Mouse (Mus musculus) midbrain, embryonic 11.5 days (tissue): ENCODE data around the gene Rcan2. TPM values are rescaled to one million over a fixed set of nuclear protein-coding genes. Genes with fewer than 3 reads are reported as not detected.

Source experiments
- ATAC-seq: fragments of 200-750 bp; cut with Nextera tagmentation; 2 replicates; pipeline ENCODE4 v1.8.0; 2017; ENCODE audit warnings: moderate TSS enrichment, moderate library complexity; ENCODE audit not compliant: low FRiP score
- DNase-seq: peaks from one replicate; pipeline ENCODE4 v3.0.0; 2015; ENCODE audit warnings: low spot score; ENCODE audit errors: missing footprints
- H3K27ac ChIP-seq: fragments of 300-500 bp; sonication (generic); 2 replicates; pipeline ENCODE4 v1.5.1; 2014; ENCODE audit warnings: low read depth, low read length
- H3K27me3 ChIP-seq: fragments of 300-500 bp; sonication (generic); 2 replicates; pipeline ENCODE4 v1.6.1; 2014; ENCODE audit warnings: mild to moderate bottlenecking, low read length, moderate library complexity, mixed read lengths; ENCODE audit not compliant: control insufficient read depth, insufficient read depth
- H3K36me3 ChIP-seq: fragments of 300-500 bp; sonication (generic); 2 replicates; pipeline ENCODE4 v1.6.1; 2014; ENCODE audit warnings: mild to moderate bottlenecking, low read length, moderate library complexity, mixed read lengths; ENCODE audit not compliant: control insufficient read depth, insufficient read depth
- H3K4me1 ChIP-seq: fragments of 300-500 bp; sonication (generic); 2 replicates; pipeline ENCODE4 v1.6.1; 2014; ENCODE audit warnings: low read length; ENCODE audit not compliant: control insufficient read depth, insufficient read depth
- H3K4me2 ChIP-seq: fragments of 300-500 bp; sonication (generic); 2 replicates; pipeline ENCODE4 v1.6.1; 2014; ENCODE audit warnings: mild to moderate bottlenecking, moderate library complexity
- H3K4me3 ChIP-seq: fragments of 300-500 bp; sonication (generic); 2 replicates; pipeline ENCODE4 v1.5.1; 2014; ENCODE audit warnings: low read depth, low read length
- H3K9ac ChIP-seq: fragments of 300-500 bp; sonication (generic); 2 replicates; pipeline ENCODE4 v1.6.1; 2014; ENCODE audit warnings: low read length
- H3K9me3 ChIP-seq: fragments of 300-500 bp; sonication (generic); 2 replicates; pipeline ENCODE4 v1.6.1; 2016; ENCODE audit warnings: low read length; ENCODE audit not compliant: control insufficient read depth
- WGBS: fragments of 180-500 bp; shearing (Covaris S2); extraction: QIAGEN DNeasy Blood & Tissue Kit; methylation state at CpG from one replicate; pipeline ENCODE4 v1.1.7; 2014; 5-methylcytosine and 5-hydroxymethylcytosine counted together
- polyA plus RNA-seq: library from polyadenylated mRNA; unstranded; fragments of >200 nt; fragmentation: Nextera tagmentation; extraction: Ambion mirVana; gene quantifications from 2 replicates; pipeline ENCODE4 v1.2.1, GENCODE M21; 2014

Gene Rcan2
- polyA plus RNA-seq, 1 experiment from 2014 or later = 9.0 TPM

DNA sequence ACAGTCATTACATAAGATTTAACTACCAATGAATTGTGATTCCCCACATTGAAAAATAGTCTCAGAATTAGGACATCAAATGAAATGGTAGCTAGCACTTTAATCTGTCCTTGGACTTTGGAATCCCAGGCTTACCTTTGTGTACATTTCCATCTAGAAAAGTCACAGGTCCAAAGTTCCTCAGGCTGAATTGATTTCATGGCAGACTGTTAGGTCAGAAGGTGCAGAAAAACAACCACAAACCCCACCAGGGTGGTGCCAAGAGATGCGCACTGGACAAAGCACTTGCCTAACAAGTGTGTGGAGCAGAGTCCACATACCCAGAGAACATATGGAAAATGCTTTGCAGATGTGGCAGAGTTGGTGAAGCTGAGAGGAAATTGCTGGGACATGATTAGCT, 256.0 kb downstream of the Rcan2 start:
- Histone ChIP-seq H3K4me2 (no peak overlapping the region), H3K4me1 (no peaks in the 10 kb centered on the region), H3K27me3 (no peaks in the 10 kb centered on the region), H3K9ac (no peak overlapping the region), H3K9me3 (no peaks in the 10 kb centered on the region), H3K27ac (no peak overlapping the region), H3K4me3 (no peak overlapping the region), H3K36me3 (no peaks in the 10 kb centered on the region)
- ATAC-seq (no peak), DNase-seq (no peak)
- WGBS = 76% methylated on average over 1 of the region's 1 CpGs

DNA sequence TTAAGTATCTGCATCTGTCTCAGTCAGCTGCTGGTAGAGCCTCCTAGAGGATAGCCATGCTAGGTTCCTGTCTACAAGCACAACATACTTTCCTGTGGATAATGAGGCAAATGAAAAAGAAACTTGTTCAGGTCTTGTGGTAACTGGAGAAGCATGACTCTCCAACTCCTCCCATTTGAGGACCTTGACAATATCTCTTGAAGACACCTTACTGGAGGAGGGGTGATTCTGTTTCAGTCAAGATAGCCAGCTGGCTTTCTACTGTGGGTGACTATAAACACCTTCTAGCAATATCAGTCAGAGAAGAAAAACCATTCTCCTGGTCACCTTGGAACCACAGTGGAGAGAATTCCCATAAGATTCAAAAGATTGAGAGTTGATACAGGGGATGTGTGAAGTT, 257.0 kb downstream of the Rcan2 start:
- Histone ChIP-seq H3K4me3 (no peak overlapping the region), H3K27me3 (no peaks in the 10 kb centered on the region), H3K9ac (no peak overlapping the region), H3K4me1 (no peaks in the 10 kb centered on the region), H3K36me3 (no peaks in the 10 kb centered on the region), H3K4me2 (no peak overlapping the region), H3K27ac (no peak overlapping the region), H3K9me3 (no peaks in the 10 kb centered on the region)
- ATAC-seq (no peak), DNase-seq (no peak)

DNA sequence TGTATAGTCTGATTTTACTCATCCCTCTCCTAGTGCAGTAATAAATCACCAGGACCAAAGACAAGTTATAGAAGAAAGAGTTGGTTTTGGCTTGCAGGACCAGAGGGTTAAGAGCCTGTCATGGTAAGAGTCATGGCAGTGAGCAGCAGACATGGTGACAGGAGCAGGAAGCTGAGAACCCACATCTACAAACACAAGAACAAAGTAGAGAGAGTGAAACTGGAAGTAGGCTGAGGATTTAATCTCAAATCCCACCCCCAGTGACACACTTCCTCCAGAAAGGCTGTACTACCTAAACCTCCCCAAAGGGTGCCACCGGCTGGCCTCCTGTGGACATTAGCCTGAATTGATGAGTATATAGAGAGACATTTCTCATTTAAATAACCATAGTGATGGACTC, 259.6 kb downstream of the Rcan2 start:
- no peak overlapping the region for H3K4me3 ChIP-seq
- DNase-seq (no peak), ATAC-seq (no peak)
- no peak overlapping the region for H3K9ac ChIP-seq
- WGBS = 100% methylated on average over 1 of the region's 1 CpGs
- no peaks in the 10 kb centered on the region for H3K36me3 ChIP-seq
- H3K9me3 ChIP-seq = no peaks in the 10 kb centered on the region
- no peak overlapping the region for H3K4me2 ChIP-seq
- no peaks in the 10 kb centered on the region for H3K27me3 ChIP-seq
- no peaks in the 10 kb centered on the region for H3K4me1 ChIP-seq
- no peak overlapping the region for H3K27ac ChIP-seq

DNA sequence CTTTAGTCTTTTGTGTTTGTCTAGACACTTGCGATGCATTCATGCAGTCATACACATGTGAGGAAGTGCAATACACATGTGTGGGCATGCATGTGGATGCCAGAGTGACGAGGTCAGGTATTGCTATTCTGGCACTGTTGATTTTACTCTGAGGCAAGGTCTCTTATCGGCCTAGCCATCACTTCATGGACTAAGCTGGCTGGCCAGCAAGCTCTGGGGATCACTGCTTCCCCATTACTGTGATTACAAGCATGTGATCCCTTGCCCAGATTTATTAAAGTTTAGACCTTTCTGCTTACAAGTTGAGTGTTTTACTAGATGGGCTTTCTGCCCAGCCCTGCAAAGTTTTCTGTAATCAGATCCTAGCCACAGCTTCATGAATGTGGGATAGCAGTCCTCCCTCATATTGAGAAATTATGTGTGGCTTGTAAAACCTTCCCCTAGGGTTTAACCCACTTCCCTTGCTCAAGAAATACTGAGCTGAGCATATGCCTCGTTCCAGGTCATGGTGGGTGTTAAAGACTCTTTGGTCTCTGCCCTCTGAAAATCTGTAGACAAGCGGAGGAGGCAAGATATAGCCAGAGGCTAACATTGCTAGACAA, 260.2 kb downstream of the Rcan2 start:
- H3K9me3 ChIP-seq = no peaks in the 10 kb centered on the region
- no peak overlapping the region for H3K27ac ChIP-seq
- no peak overlapping the region for H3K4me3 ChIP-seq
- DNase-seq (no peak), ATAC-seq (no peak)
- H3K9ac ChIP-seq = no peak overlapping the region
- H3K4me1 ChIP-seq = no peaks in the 10 kb centered on the region
- H3K4me2 ChIP-seq = no peak overlapping the region
- no peaks in the 10 kb centered on the region for H3K36me3 ChIP-seq
- no peaks in the 10 kb centered on the region for H3K27me3 ChIP-seq
- WGBS = 87% methylated on average over 5 of the region's 5 CpGs

DNA sequence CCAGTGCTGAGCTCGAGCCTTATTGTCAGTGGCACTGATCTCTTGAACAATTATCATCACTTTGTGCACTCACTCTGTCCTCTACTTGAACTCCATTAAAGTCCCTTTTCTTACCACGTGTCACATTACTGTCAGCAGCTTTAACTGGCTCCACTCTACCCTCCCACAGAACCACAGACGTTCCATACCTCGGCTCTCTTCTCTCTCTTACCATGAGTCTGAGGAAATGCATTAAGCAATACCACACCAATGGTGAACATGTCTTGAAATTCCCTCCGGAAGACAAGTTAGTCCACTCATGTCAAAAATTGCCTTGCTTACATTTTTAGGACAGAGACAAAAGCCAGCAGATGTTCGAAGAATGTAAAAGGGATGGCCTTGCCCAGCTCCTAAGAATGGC, 267.7 kb downstream of the Rcan2 start:
- 85% methylated on average over 6 of the region's 6 CpGs for WGBS

DNA sequence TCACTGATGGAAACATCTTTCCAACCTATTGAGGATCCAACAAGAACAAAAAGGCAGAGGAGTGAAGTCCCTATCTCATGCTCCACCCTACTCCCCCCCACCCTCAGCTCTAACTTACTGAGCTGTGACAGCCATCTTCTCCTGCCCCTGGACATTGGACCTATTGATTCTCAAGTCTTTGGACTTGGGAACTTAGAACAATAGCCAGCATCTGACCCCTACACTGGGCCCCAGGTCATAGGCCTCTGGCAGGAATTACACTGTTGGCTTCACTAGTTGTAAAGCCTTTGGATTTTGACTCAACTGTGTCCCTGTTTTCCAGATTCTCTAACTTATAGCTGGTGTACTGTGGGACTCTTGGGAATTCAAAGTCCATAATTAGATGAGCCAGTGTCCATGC, 270.5 kb downstream of the Rcan2 start:
- ATAC-seq = no peak
- H3K4me1 ChIP-seq = no peaks in the 10 kb centered on the region
- H3K27ac ChIP-seq = no peak overlapping the region
- no peak overlapping the region for H3K9ac ChIP-seq
- H3K4me2 ChIP-seq = no peak overlapping the region
- no peaks in the 10 kb centered on the region for H3K36me3 ChIP-seq
- H3K27me3 ChIP-seq = no peaks in the 10 kb centered on the region
- H3K9me3 ChIP-seq = no peaks in the 10 kb centered on the region
- H3K4me3 ChIP-seq = no peak overlapping the region
- no peak for DNase-seq

More for the DNA sequence above, 267.7 kb downstream of the Rcan2 start:
- DNase-seq (no peak), ATAC-seq (no peak)
- Histone ChIP-seq H3K27me3 (no peaks in the 10 kb centered on the region), H3K4me2 (no peak overlapping the region), H3K4me3 (no peak overlapping the region), H3K9me3 (no peaks in the 10 kb centered on the region), H3K27ac (no peak overlapping the region), H3K9ac (no peak overlapping the region), H3K4me1 (no peaks in the 10 kb centered on the region), H3K36me3 (no peaks in the 10 kb centered on the region)

DNA sequence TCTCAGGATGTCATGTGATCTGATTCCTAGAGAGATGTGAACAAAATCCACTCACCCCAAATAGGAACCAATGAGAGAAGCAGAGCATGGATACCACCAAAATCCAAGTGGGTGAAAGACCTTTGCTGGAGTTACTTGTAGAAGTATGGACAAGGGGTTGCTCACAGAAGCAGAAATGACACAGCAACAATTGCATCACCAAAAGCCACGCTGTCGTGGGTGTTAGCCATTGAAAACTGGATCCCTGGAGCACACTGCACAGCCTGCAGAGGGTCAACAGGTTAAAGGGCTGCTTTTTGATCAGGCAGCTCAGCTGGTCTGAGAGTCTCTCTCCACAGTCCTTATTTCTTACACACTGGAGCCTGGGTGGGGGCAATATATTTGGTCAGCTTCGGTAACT, 274.4 kb downstream of the Rcan2 start:
- H3K9ac ChIP-seq = no peak overlapping the region
- no peaks in the 10 kb centered on the region for H3K4me1 ChIP-seq
- DNase-seq = no peak
- no peak overlapping the region for H3K4me2 ChIP-seq
- no peaks in the 10 kb centered on the region for H3K9me3 ChIP-seq
- no peak for ATAC-seq
- H3K36me3 ChIP-seq = no peaks in the 10 kb centered on the region
- 75% methylated on average over 3 of the region's 3 CpGs for WGBS
- no peak overlapping the region for H3K27ac ChIP-seq
- no peak overlapping the region for H3K4me3 ChIP-seq
- no peaks in the 10 kb centered on the region for H3K27me3 ChIP-seq

DNA sequence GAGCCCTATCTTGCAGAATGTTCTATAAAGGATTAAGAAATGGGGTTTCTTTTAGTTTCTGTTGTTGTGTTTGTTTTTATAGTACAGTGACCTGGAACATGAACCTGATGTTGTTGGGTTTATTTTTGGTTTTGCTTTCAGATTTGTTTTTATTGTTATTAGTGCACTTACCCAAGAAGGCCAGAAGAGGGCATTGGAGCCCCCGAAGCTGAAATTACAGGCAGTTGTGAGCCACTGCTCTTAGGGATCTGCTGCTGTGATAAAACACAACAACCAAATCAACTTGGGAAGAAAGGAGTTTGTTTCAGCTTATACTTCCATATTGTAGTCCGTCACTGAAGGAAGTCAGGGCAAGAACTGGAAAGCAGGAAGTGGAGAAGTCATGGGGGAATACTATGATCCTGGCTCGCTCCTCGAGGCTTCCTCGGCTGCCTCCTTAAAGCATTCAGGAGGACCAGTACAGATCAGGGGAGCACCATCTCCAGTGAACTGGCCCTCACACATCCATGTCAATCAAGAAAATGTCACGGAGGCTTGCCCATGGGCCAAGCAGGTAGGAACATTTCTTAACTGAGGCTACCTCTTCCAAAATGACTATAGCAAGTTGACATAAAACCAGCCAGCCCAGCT, 275.0 kb downstream of the Rcan2 start:
- 57% methylated on average over 6 of the region's 6 CpGs for WGBS
- no peaks in the 10 kb centered on the region for H3K27me3 ChIP-seq
- H3K4me2 ChIP-seq = no peak overlapping the region
- H3K9me3 ChIP-seq = no peaks in the 10 kb centered on the region
- no peak overlapping the region for H3K27ac ChIP-seq
- no peak overlapping the region for H3K4me3 ChIP-seq
- ATAC-seq (no peak), DNase-seq (no peak)
- H3K4me1 ChIP-seq = no peaks in the 10 kb centered on the region
- H3K36me3 ChIP-seq = no peaks in the 10 kb centered on the region
- no peak overlapping the region for H3K9ac ChIP-seq

DNA sequence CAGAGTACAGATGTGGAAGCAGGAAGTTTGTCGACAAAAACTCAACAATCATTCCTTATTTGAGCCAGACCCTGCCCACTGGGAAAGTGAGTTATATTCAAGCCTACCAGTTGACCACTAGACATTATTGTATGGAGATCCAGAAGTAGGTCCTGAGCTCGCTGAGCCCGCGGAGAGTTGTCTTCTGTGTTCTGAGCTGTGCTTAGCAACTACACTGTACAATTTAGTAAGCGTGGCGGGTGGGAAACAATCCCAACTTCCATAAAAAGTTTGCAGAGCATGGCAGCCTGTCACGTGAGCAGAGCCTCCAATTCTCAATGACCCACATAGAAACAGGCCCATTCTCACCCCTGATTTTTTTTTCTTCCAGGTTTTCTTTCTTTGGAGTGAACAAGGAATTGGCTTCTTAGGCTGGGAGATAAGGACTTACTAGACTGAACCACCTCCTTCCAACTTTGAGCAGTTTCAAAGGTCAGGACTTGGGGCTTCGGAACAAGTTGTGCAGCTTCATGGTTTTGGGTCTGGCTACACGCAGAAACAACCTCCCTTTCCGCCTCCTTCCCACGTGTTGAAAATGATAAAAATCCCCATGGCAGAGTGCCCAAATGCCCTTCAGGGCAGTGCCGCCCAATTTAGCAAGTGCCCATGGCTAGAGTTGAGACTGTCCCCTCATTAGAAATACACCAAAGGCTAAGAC, 276.1 kb downstream of the Rcan2 start:
- no peak for DNase-seq
- no peaks in the 10 kb centered on the region for H3K36me3 ChIP-seq
- no peak overlapping the region for H3K27ac ChIP-seq
- no peaks in the 10 kb centered on the region for H3K27me3 ChIP-seq
- H3K4me3 ChIP-seq = no peak overlapping the region
- no peaks in the 10 kb centered on the region for H3K9me3 ChIP-seq
- ATAC-seq = no peak
- no peak overlapping the region for H3K9ac ChIP-seq
- 85% methylated on average over 12 of the region's 12 CpGs for WGBS
- no peak overlapping the region for H3K4me2 ChIP-seq
- no peaks in the 10 kb centered on the region for H3K4me1 ChIP-seq
